In the genomic region with DNA sequence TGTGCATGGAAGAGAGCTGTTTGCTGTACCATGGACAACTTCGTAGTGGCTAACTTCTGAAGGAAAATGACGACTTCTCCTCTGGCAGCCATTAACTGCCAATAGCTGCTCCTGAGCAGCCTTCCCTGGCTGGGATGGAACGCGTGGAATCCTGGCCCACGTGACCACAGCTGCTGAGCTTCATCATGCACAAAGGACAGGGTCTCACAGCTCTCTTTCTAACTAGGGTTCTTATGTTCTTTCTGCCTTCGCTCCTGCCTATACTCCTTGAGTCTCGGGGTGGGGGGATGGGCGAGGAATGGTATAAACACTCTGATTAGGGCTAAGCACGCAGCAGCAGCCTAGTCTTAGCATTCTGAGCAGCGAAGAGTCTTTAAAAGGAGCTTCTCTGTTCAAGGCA, we compare ENCODE assay signal across 9 mouse cellular contexts. TPM values are rescaled to one million over a fixed set of nuclear protein-coding genes. Genes with fewer than 3 reads are reported as not detected.
DNase-seq lines count a peak whose midpoint lies in the region; ATAC-seq and TF ChIP-seq lines count a peak whose summit lies in the region.
"Had no signal": no experiment of that assay in that cellular context is flagged by ENCODE, and none has a peak within 500 bp of the region (broad histone marks: within the 10 kb centered on the region; RNA-seq: fewer than 3 reads in every experiment).

No protein-coding gene starts in this region.

- H3K4me3 ChIP-seq in midbrain, embryonic 10.5 days = no peak overlapping the region
- H3K4me3 ChIP-seq in midbrain, postnatal 0 days (ENCODE audit: low read depth, low read length) = no peak overlapping the region
- no peak overlapping the region for H3K4me3 ChIP-seq in intestine, embryonic 16.5 days (ENCODE audit: low read length)
- H3K4me3 ChIP-seq in stomach, postnatal 0 days (ENCODE audit: low read depth, low read length) = no peak overlapping the region
- H3K4me3 ChIP-seq in thymus, adult 2 months (ENCODE audit: control insufficient read depth, insufficient read depth, low read length) = no peak overlapping the region

- no peak for TF ChIP-seq POLR2A in thymus, adult 2 months (IDR thresholded peaks at IDR 0.05; ENCODE audit: control insufficient read depth, extremely low read depth, insufficient read depth, low read length, poor library complexity)

- peaks cover 12% of the 10 kb centered on the region for H3K4me1 ChIP-seq in midbrain, embryonic 10.5 days
- no peaks in the 10 kb centered on the region for H3K4me1 ChIP-seq in midbrain, postnatal 0 days (ENCODE audit: insufficient read depth, low read length)
- H3K4me1 ChIP-seq in intestine, embryonic 16.5 days (ENCODE audit: control insufficient read depth, insufficient read depth, low read length) = peaks cover 19% of the 10 kb centered on the region
- H3K4me1 ChIP-seq in stomach, postnatal 0 days (replicated peaks; ENCODE audit: control insufficient read depth, insufficient read depth) = no peaks in the 10 kb centered on the region
- no peaks in the 10 kb centered on the region for H3K4me1 ChIP-seq in thymus, adult 2 months (replicated peaks; ENCODE audit: control insufficient read depth, insufficient read depth, low read length)

- H3K27ac ChIP-seq in midbrain, embryonic 10.5 days (replicated peaks) = peak overlapping the region; percentile 47; the same call in 1 of the 2 replicates
- no peak overlapping the region for H3K27ac ChIP-seq in midbrain, postnatal 0 days (ENCODE audit: low read depth, low read length)
- peak overlapping the region; percentile 25 for H3K27ac ChIP-seq in intestine, embryonic 16.5 days (ENCODE audit: low read length)
- 0 out of 2 replicates have a peak overlapping the region, but pooled peaks have one; percentile 13 for H3K27ac ChIP-seq in stomach, postnatal 0 days (replicated peaks)
- no peak overlapping the region for H3K27ac ChIP-seq in thymus, adult 2 months (ENCODE audit: control insufficient read depth, insufficient read depth, low read length)

- no peak overlapping the region for H3K4me2 ChIP-seq in midbrain, postnatal 0 days (ENCODE audit: low read depth, low read length, poor library complexity, severe bottlenecking)
- H3K4me2 ChIP-seq in intestine, embryonic 16.5 days (ENCODE audit: low read depth, low read length) = 0 out of 2 replicates have a peak overlapping the region, but pooled peaks have one; percentile 13
- no peak overlapping the region for H3K4me2 ChIP-seq in stomach, postnatal 0 days (replicated peaks; ENCODE audit: low read depth)

- H3K9ac ChIP-seq in midbrain, postnatal 0 days (replicated peaks; ENCODE audit: low read length, poor library complexity, severe bottlenecking) = no peak overlapping the region
- peak overlapping the region; percentile 0; the same call in 1 of the 2 replicates for H3K9ac ChIP-seq in intestine, embryonic 16.5 days (ENCODE audit: low read depth, low read length)
- H3K9ac ChIP-seq in stomach, postnatal 0 days (ENCODE audit: low read length) = no peak overlapping the region

- peak; percentile 19 for DNase-seq in midbrain, embryonic 10.5 days (ENCODE audit: low spot score)
- no peak for DNase-seq in midbrain, postnatal 0 days (ENCODE audit: low spot score)
- DNase-seq in lung, postnatal 14 days = peak; percentile 38
- DNase-seq in stomach, postnatal 0 days (ENCODE audit: low spot score) = no peak
- DNase-seq in right cerebral cortex, postnatal 10 days (ENCODE audit: low spot score in 2 of 2) = no peak
- no peak for DNase-seq in ovary, adult 18-20 months (ENCODE audit: low spot score)
- DNase-seq in thymus, adult 2 months = no peak
- DNase-seq: cerebellum, postnatal 14 days had no signal

- H3K9me3 ChIP-seq in midbrain, embryonic 10.5 days (replicated peaks) = no peaks in the 10 kb centered on the region
- H3K9me3 ChIP-seq in midbrain, postnatal 0 days (ENCODE audit: low read length) = no peaks in the 10 kb centered on the region
- no peaks in the 10 kb centered on the region for H3K9me3 ChIP-seq in intestine, embryonic 16.5 days (ENCODE audit: control insufficient read depth, low read length)
- no peaks in the 10 kb centered on the region for H3K9me3 ChIP-seq in stomach, postnatal 0 days (ENCODE audit: control insufficient read depth, low read length)

- no peak for TF ChIP-seq CTCF in midbrain, postnatal 0 days (IDR thresholded peaks at IDR 0.05)
- TF ChIP-seq CTCF in stomach, postnatal 0 days (IDR thresholded peaks at IDR 0.05; ENCODE audit: low read depth) = no peak
- TF ChIP-seq CTCF in thymus, adult 2 months (IDR thresholded peaks at IDR 0.05; ENCODE audit: borderline replicate concordance, control insufficient read depth, extremely low read depth, insufficient read depth, low read length, poor library complexity) = no peak

- H3K36me3 ChIP-seq in midbrain, embryonic 10.5 days = no peaks in the 10 kb centered on the region
- H3K36me3 ChIP-seq in midbrain, postnatal 0 days (ENCODE audit: insufficient read depth, low read length) = no peaks in the 10 kb centered on the region
- H3K36me3 ChIP-seq in intestine, embryonic 16.5 days (ENCODE audit: control insufficient read depth, insufficient read depth, low read length) = no peaks in the 10 kb centered on the region
- H3K36me3 ChIP-seq in stomach, postnatal 0 days (ENCODE audit: control insufficient read depth, insufficient read depth, low read length) = no peaks in the 10 kb centered on the region
- no peaks in the 10 kb centered on the region for H3K36me3 ChIP-seq in thymus, adult 2 months (ENCODE audit: control insufficient read depth, insufficient read depth, low read length)

- WGBS in midbrain, embryonic 10.5 days = 51% methylated on average over 10 of the region's 10 CpGs
- WGBS in midbrain, postnatal 0 days = 34% methylated on average over 10 of the region's 10 CpGs
- 23% methylated on average over 10 of the region's 10 CpGs for WGBS in intestine, embryonic 16.5 days
- WGBS in stomach, postnatal 0 days = 28% methylated on average over 10 of the region's 10 CpGs
- 88% methylated on average over 10 of the region's 10 CpGs for WGBS in thymus, adult 2 months

- no peak for TF ChIP-seq EP300 in stomach, postnatal 0 days (optimal IDR thresholded peaks at IDR 0.05)

- no peaks in the 10 kb centered on the region for H3K27me3 ChIP-seq in midbrain, embryonic 10.5 days (ENCODE audit: low read depth, poor library complexity, severe bottlenecking)
- H3K27me3 ChIP-seq in midbrain, postnatal 0 days (ENCODE audit: insufficient read depth, low read length) = no peaks in the 10 kb centered on the region
- H3K27me3 ChIP-seq in intestine, embryonic 16.5 days (replicated peaks; ENCODE audit: control insufficient read depth, insufficient read depth, low read length) = no peaks in the 10 kb centered on the region
- H3K27me3 ChIP-seq in stomach, postnatal 0 days (ENCODE audit: control insufficient read depth, insufficient read depth, low read length) = no peaks in the 10 kb centered on the region
- H3K27me3 ChIP-seq in thymus, adult 2 months (ENCODE audit: control insufficient read depth, insufficient read depth, low read length) = no peaks in the 10 kb centered on the region

- no peak for ATAC-seq in midbrain, postnatal 0 days (ENCODE audit: low FRiP score)
- ATAC-seq in intestine, embryonic 16.5 days = peak; percentile 58
- no peak for ATAC-seq in stomach, postnatal 0 days (ENCODE audit: low FRiP score, low TSS enrichment)

RNA-seq across cellular contexts. Expression of a gene that starts 2.0 kb away (rescaled TPM):
- 0.73 and 2.2 TPM in 2 replicates for polyA plus RNA-seq in midbrain, embryonic 10.5 days (2016; fragmentation: Nextera tagmentation; extraction: Ambion mirVana)
- total RNA-seq in midbrain, postnatal 0 days (2014; rRNA removed) = 9.7 and 12.5 TPM in 2 replicates
- 5.4 and 7.2 TPM in 2 replicates for polyA plus RNA-seq in midbrain, postnatal 0 days (2015; fragmentation: Nextera tagmentation; extraction: Ambion mirVana)
- polyA plus RNA-seq in intestine, embryonic 16.5 days (2015; fragmentation: Nextera tagmentation; extraction: Ambion mirVana) = 13.8 and 15.1 TPM in 2 replicates
- polyA plus RNA-seq in stomach, postnatal 0 days (2015; fragmentation: Nextera tagmentation; extraction: Ambion mirVana) = 9.2 and 11.5 TPM in 2 replicates
- 3.1 and 3.4 TPM in 2 replicates for polyA plus RNA-seq in thymus, adult 2 months (2012; rRNA removed)

RNA-seq across cellular contexts. Expression of a gene that starts 20.8 kb away (rescaled TPM):
- polyA plus RNA-seq in midbrain, embryonic 10.5 days (2016; fragmentation: Nextera tagmentation; extraction: Ambion mirVana) = 22.2 and 23.2 TPM in 2 replicates
- 88.5 and 133 TPM in 2 replicates for total RNA-seq in midbrain, postnatal 0 days (2014; rRNA removed)
- polyA plus RNA-seq in midbrain, postnatal 0 days (2015; fragmentation: Nextera tagmentation; extraction: Ambion mirVana) = 28.5 and 29.6 TPM in 2 replicates
- polyA plus RNA-seq in intestine, embryonic 16.5 days (2015; fragmentation: Nextera tagmentation; extraction: Ambion mirVana) = 37.5 and 39.0 TPM in 2 replicates
- 24.0 and 25.1 TPM in 2 replicates for polyA plus RNA-seq in stomach, postnatal 0 days (2015; fragmentation: Nextera tagmentation; extraction: Ambion mirVana)
- polyA plus RNA-seq in thymus, adult 2 months (2012; rRNA removed) = 14.8 and 16.6 TPM in 2 replicates

Comparison
In these comparisons a context has a peak if more than half of its experiments do, and no peak if none do; other contexts are left out.
1. DNase-seq: peak in midbrain, embryonic 10.5 days (single experiment) and lung, postnatal 14 days (single experiment); none in midbrain, postnatal 0 days (single experiment), stomach, postnatal 0 days (single experiment), right cerebral cortex, postnatal 10 days (0 of 2), ovary, adult 18-20 months (single experiment) and thymus, adult 2 months (single experiment).
2. H3K27ac ChIP-seq: peak in midbrain, embryonic 10.5 days (single experiment), intestine, embryonic 16.5 days (single experiment) and stomach, postnatal 0 days (single experiment); none in midbrain, postnatal 0 days (single experiment) and thymus, adult 2 months (single experiment).